Mouse (Mus musculus) lung, adult 2 months (tissue): Measurements from ENCODE around the gene Hsf5.

ENCODE experiments used
- CTCF ChIP-seq: fragments of 200-500 bp; IDR thresholded peaks from 2 replicates; pipeline ENCODE4 v1.5.1; 2011; ENCODE audit warnings: mild to moderate bottlenecking, low read length, control low read depth; ENCODE audit not compliant: insufficient read depth
- POLR2A ChIP-seq: fragments of 200-500 bp; IDR thresholded peaks from 2 replicates; pipeline ENCODE4 v1.6.1; 2011; ENCODE audit warnings: low read depth, mild to moderate bottlenecking, control low read depth, low read length, borderline replicate concordance; ENCODE audit errors: extremely low read depth

GRCm38 (mm10) chr11:87682838-87683571 lies 66.0 kb downstream of the Hsf5 start:
- no peak for TF ChIP-seq POLR2A
- no peak for TF ChIP-seq CTCF
